Mouse (Mus musculus) hindbrain, embryonic 12.5 days (tissue): Measurements from ENCODE around the gene Gm49320. TPM values are rescaled to one million over a fixed set of nuclear protein-coding genes. Genes with fewer than 3 reads are reported as not detected.

ENCODE experiments used
- ATAC-seq: fragments of 200-750 bp; cut with Nextera tagmentation; 2 replicates; pipeline ENCODE4 v1.8.0; 2017; ENCODE audit warnings: moderate TSS enrichment; ENCODE audit not compliant: low FRiP score
- H3K27ac ChIP-seq: fragments of 300-500 bp; sonication (generic); 2 replicates; pipeline ENCODE4 v1.5.1; 2016; ENCODE audit warnings: mild to moderate bottlenecking
- H3K27me3 ChIP-seq: fragments of 300-500 bp; sonication (generic); 2 replicates; pipeline ENCODE4 v1.6.1; 2016; ENCODE audit warnings: mild to moderate bottlenecking
- H3K36me3 ChIP-seq: fragments of 300-500 bp; sonication (generic); 2 replicates; pipeline ENCODE4 v1.6.1; 2016; ENCODE audit warnings: mild to moderate bottlenecking
- H3K4me1 ChIP-seq: fragments of 300-500 bp; sonication (generic); 2 replicates; pipeline ENCODE4 v1.6.1; 2016
- H3K4me2 ChIP-seq: fragments of 300-500 bp; sonication (generic); replicated peaks from 2 replicates; pipeline ENCODE4 v1.6.1; 2016; ENCODE audit warnings: mild to moderate bottlenecking
- H3K4me3 ChIP-seq: fragments of 300-500 bp; sonication (generic); 2 replicates; pipeline ENCODE4 v1.5.1; 2016; ENCODE audit warnings: mild to moderate bottlenecking
- H3K9ac ChIP-seq: fragments of 300-500 bp; sonication (generic); 2 replicates; pipeline ENCODE4 v1.6.1; 2016; ENCODE audit warnings: mild to moderate bottlenecking, moderate library complexity
- H3K9me3 ChIP-seq: fragments of 300-500 bp; sonication (generic); replicated peaks from 2 replicates; pipeline ENCODE4 v1.6.1; 2016; ENCODE audit warnings: mild to moderate bottlenecking
- WGBS: fragments of 180-500 bp; shearing (Covaris S2); methylation state at CpG from one replicate; pipeline ENCODE4 v1.1.7; 2016; 5-methylcytosine and 5-hydroxymethylcytosine counted together
- polyA plus RNA-seq: library from polyadenylated mRNA; unstranded; fragments of >200 nt; fragmentation: Nextera tagmentation; extraction: Ambion mirVana; gene quantifications from 2 replicates; pipeline ENCODE4 v1.2.1, GENCODE M21; 2016

The Gm49320 gene
- polyA plus RNA-seq, 1 experiment from 2014 or later = 1.4 TPM

DNA sequence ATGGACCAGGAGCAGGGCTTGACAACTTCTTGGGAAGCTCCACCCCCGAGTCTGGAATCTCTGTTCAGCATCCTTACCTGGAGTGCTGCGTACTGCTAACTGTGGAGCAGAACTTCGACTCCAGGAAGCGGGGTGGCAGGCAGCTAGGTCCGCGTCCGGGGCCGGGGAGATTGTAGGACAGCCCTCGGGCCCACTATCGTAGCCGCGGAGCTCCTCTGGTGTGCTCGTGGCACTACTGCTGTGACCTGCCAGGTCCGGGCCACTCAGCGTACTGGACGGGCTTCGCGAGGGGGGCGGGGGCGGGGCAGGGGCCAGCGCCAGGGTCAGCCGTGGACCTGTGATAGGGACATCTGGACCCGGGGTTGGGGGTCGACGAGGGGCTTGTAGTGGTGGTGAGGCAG is 25.9 kb upstream of the Gm49320 start:
- peaks cover 44% of the 10 kb centered on the region for H3K4me1 ChIP-seq

DNA sequence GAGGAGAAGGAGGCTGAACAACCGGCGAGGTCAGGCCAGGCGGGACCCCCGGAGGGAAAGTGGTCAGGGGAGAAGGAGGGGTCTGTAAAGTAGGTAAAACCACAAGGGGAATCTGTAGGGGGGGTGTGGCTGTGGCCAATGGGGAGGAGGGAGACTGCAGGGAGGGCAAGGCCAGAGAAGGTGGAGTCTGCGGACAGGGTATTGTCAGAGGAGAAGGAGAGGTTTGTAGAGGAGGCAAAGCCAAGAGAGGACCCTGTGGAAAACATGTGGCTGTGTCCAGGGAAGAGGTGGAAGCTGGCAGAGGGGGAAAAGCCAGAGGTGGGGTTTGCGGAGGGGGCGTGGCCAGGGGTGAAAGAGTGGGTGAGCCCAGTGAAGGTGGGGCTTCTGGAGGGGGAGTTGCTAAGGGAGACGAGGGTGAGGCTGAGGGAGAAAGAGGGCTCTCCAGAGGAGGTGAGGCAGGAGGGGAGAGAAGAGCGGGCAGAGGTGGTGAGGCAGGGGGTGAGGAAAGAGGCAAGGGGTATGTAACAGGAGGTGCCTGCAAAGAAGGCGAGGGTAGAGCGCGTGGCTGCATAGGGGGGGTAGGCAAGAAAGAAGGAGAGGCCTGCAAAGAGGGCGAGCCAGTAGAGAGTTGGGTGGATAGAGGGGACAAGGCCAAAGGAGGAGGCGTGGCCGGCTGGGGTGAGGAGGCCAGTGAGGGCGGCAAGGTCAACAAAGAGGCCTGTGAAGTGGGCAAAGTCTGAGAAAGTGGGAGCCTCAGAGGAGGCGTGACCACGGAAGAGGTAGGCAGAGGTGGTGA is 25.3 kb upstream of the Gm49320 start:
- Histone ChIP-seq H3K4me1 (peaks cover 43% of the 10 kb centered on the region), H3K4me3 (peak overlapping the region; percentile 44), H3K27ac (peak overlapping the region; percentile 40; the same call in 1 of the 2 replicates), H3K27me3 (peaks cover 10% of the 10 kb centered on the region), H3K4me2 (peak overlapping the region; percentile 89), H3K9ac (peak overlapping the region; percentile 61), H3K9me3 (no peaks in the 10 kb centered on the region), H3K36me3 (peaks cover 35% of the 10 kb centered on the region)
- ATAC-seq = 0 out of 2 replicates have a peak, but pooled peaks have one; percentile 5
- WGBS = 4% methylated on average over 18 of the region's 18 CpGs

More for the DNA sequence above, 25.9 kb upstream of the Gm49320 start:
- Histone ChIP-seq H3K9me3 (no peaks in the 10 kb centered on the region), H3K9ac (peak overlapping the region; percentile 61), H3K4me2 (peak overlapping the region; percentile 89), H3K27ac (0 out of 2 replicates have a peak overlapping the region, but pooled peaks have one; percentile 35), H3K4me3 (peak overlapping the region; percentile 44), H3K27me3 (peaks cover 10% of the 10 kb centered on the region), H3K36me3 (peaks cover 41% of the 10 kb centered on the region)
- WGBS = 1% methylated on average over 25 of the region's 25 CpGs
- ATAC-seq = 0 out of 2 replicates have a peak, but pooled peaks have one; percentile 0

DNA sequence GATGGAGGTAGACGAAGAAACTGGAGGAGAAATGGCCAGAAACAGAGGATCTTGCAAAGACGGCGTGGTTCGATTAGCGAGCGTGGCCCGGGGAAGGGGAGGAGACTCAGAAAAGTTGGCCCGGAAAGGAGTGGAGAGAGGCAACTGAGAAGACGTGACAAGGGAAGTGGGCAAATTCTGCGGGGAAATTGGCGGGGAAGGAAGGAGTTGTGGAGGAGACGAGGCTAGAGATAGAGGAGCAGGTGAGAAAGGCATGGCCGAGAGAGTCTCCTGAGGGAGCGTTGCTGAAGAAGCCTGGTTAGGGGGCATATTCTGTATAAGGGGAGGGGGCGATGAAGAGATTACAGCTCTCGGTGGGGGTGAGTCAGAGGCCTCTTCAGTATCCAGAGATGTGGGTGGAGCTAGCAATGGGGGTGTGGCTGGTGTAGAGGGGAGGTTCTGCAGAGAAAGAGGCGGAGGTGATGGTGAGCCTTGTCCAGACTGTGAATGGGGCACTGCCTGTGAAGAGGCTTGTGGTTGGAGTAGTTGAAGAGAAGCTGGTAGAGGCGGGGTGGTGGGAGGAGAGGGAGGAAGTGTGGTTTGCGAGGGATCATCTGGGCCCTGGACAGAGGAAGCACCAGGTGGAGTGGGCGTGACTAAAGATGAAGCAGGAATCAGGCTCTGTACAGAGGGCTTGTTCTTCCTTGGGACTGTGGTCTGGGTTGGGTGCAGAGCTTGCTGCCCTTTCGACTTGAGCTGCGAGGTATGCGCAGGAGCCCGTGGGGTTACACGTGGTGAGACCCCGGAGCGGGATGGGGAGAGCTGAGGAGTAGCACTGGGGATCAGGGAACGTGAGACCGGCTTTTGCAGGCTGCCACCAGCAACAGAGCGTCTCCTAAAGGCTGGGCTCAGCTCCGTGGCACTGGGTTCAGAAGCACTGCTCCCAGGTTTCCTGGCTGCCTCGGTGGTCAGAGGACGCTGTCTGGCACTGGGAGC is 24.4 kb upstream of the Gm49320 start:
- no peaks in the 10 kb centered on the region for H3K9me3 ChIP-seq
- 12% methylated on average over 33 of the region's 33 CpGs for WGBS
- ATAC-seq = peak; percentile 1; the same call in 1 of the 2 replicates
- 0 out of 2 replicates have a peak overlapping the region, but pooled peaks have one; percentile 40 for H3K27ac ChIP-seq
- peak overlapping the region; percentile 89 for H3K4me2 ChIP-seq
- H3K4me3 ChIP-seq = peak overlapping the region; percentile 44
- H3K9ac ChIP-seq = peak overlapping the region; percentile 61
- H3K4me1 ChIP-seq = peaks cover 43% of the 10 kb centered on the region
- H3K27me3 ChIP-seq = peaks cover 10% of the 10 kb centered on the region
- H3K36me3 ChIP-seq = peaks cover 27% of the 10 kb centered on the region

DNA sequence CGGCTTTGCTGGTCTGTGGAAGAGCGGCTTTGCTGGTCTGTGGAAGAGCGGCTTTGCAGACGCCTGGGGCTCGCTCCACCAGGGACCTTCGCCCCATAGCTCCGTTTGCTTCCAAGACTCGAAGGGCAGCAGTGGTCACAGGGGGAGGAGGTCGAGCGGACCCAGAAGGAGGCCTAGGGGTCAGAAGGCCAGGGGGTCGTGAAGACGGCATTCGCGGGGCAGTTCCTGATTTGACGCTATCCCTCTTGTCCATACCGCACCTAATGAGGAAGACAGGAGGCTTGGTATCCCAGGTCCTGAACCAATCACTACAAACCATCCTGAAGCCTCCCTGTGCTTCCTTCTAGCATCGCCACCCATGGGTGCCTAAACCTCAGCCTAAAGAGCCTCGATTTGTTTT is 22.4 kb upstream of the Gm49320 start:
- peak overlapping the region; percentile 79 for H3K9ac ChIP-seq
- WGBS = 4% methylated on average over 18 of the region's 18 CpGs
- peak overlapping the region; percentile 94 for H3K27ac ChIP-seq
- peaks cover 9% of the 10 kb centered on the region for H3K36me3 ChIP-seq
- H3K27me3 ChIP-seq = peaks cover 10% of the 10 kb centered on the region
- H3K4me2 ChIP-seq = peak overlapping the region; percentile 89
- peaks cover 39% of the 10 kb centered on the region for H3K4me1 ChIP-seq
- ATAC-seq = peak; percentile 3
- H3K9me3 ChIP-seq = no peaks in the 10 kb centered on the region
- H3K4me3 ChIP-seq = peak overlapping the region; percentile 65

DNA sequence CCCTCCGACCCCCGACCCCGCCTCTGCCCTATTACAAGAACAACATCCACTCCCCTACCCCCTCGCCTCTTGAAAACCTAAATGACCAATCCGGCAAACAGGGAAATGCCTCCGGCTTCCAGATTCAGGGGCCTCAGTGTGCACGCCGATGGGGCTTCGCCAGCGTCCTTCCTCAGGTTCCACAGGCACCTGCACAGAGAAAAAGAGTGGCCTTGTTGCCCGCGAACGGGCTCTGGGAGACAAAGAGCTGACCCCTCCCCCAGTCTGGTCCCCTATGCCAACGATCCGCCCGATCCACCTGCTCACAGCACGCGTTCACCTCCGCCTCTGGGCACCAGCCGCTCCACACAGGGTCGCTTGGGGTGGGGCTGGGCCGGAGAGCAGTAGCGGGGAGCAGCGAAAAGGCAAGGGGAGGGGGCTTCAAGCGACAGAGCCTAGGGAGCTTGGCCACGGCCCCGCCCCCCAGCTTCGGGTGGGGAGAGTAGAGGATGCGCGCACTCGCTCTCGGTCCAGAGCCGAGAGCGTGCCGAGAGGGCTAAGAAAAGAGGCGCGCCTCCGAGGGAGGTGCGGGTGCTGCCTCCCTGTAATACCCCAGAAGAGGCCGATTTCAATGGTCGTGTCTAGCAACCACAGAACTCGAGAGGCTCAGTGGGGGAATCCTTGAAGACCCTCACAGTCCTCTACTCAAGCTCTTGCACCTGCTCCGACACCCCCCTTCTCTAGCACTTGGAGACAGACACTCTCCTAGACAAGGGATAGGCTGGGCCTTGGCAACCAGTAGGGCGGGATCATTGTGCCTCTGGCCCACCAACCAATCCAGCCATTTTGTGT is 21.7 kb upstream of the Gm49320 start, which contains the start of gene Prr36:
Gene Prr36, minus strand, starts transcription at position 669 of the 831 bp plus-strand sequence.
- Histone ChIP-seq H3K9ac (peak within 1 kb of the TSS; percentile 79), H3K27me3 (peaks cover 10% of the 10 kb centered on the region), H3K9me3 (no peaks in the 10 kb centered on the region), H3K4me1 (peaks cover 39% of the 10 kb centered on the region), H3K4me2 (peak within 1 kb of the TSS; percentile 89), H3K36me3 (peaks cover 7% of the 10 kb centered on the region; the same call in 1 of the 2 replicates), H3K27ac (peak within 1 kb of the TSS; percentile 94), H3K4me3 (peak within 1 kb of the TSS; percentile 65)
- 1% methylated on average over 44 of the region's 44 CpGs for WGBS
- peak; percentile 93 for ATAC-seq

DNA sequence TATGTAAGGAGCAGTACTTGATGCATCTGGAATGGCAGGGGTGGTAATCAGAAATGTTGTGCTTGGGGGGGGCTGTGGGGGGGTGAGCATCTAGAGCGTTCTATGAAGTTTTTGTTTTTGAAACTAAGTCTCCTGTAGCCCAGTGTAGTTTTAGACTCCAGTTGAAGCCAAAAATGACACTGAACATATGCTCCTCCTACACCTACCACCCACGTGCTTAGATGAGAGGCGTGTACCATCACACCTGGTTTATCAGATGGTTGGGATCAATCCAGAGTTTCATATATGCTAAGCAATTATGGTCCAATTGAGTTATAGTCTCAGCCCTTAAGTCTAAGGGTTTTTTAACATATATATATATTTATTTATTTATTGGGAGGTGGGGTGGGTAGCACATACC is 19.0 kb upstream of the Gm49320 start:
- H3K9me3 ChIP-seq = no peaks in the 10 kb centered on the region
- no peak overlapping the region for H3K27ac ChIP-seq
- H3K27me3 ChIP-seq = peaks cover 4% of the 10 kb centered on the region
- peaks cover 3% of the 10 kb centered on the region; the same call in 1 of the 2 replicates for H3K36me3 ChIP-seq
- peaks cover 18% of the 10 kb centered on the region for H3K4me1 ChIP-seq
- WGBS = 87% methylated on average over 3 of the region's 3 CpGs
- ATAC-seq = no peak
- no peak overlapping the region for H3K4me3 ChIP-seq
- no peak overlapping the region for H3K9ac ChIP-seq
- H3K4me2 ChIP-seq = no peak overlapping the region

DNA sequence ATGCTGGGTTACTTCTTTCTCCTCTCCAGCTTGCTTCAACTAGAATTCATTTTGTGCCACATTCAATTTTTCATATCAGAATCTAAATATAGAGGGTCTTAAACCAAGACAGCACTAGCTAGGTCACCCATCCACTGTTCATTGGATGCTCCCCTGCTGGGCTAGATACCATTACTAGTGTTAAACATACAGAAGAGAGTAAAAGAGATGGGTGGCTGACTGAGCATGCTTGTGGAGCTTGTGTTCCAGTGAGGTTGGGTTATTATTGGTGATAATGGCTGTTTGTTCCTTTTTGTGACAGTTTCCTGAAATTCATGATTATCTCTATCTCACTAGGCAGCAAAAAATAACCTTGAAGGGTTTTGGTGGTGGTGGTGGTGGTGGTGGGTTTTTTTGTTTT is 16.6 kb upstream of the Gm49320 start:
- Histone ChIP-seq H3K4me3 (no peak overlapping the region), H3K27me3 (peaks cover 18% of the 10 kb centered on the region), H3K9me3 (no peaks in the 10 kb centered on the region), H3K4me1 (peaks cover 9% of the 10 kb centered on the region), H3K27ac (no peak overlapping the region), H3K9ac (no peak overlapping the region), H3K4me2 (no peak overlapping the region), H3K36me3 (no peaks in the 10 kb centered on the region)
- no peak for ATAC-seq

DNA sequence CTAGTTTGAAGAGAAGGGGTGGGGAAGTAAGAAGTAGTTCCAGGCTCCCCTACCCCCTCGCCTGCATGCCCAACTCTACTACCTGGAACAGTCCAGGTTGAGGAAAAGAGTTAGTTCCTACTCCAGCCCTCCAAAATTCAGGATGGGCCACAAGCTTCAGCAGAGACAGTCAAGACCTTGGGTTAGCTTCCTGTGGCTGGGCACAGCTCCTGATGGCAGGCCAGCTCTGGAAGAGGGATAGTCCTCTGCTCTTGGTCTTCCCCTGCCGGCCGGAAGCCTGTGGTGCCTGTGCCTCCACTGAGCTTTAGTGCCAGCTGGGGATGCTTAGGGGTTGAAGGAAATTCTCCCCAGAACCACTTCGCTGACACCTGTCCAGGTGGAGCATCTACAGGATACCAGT is 12.3 kb upstream of the Gm49320 start:
- 21% methylated on average over 4 of the region's 4 CpGs for WGBS
- no peaks in the 10 kb centered on the region for H3K9me3 ChIP-seq
- H3K4me1 ChIP-seq = peaks cover 6% of the 10 kb centered on the region
- H3K4me2 ChIP-seq = peak overlapping the region; percentile 42
- ATAC-seq = no peak
- peak overlapping the region; percentile 15; the same call in 1 of the 2 replicates for H3K4me3 ChIP-seq
- no peaks in the 10 kb centered on the region for H3K36me3 ChIP-seq
- no peak overlapping the region for H3K9ac ChIP-seq
- H3K27me3 ChIP-seq = peaks cover 32% of the 10 kb centered on the region
- H3K27ac ChIP-seq = no peak overlapping the region

DNA sequence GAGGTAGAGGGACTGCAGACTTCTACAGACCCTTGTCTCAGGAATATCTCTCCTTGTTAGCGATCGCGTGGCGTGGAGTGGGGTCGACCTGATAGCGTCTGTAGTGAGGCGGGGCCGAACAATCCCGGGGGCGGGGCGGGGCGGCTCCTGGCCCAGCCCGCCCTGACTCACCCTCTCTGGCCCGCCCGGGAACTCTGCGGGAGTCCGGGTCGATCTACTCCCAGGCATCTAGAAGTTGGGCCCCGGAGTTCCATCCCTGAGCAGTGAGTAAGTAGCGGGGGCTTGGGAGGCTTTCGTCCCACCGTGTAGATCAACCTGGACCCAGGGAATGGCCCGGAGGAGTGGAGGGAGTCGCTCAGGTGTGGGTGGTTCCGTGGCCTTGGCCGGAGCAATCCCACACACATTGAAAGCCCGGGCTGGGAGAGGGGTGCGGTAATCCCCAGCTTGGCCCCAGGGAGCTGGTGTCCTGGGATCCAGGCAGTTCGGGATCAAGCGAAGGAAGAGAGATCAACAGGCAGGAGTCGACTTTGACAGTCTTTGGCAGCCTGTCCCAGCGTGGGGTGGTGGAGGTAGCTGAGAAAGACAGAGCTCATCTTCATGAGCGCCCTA is 11.8 kb upstream of the Gm49320 start, which contains the start of gene Lrrc8e:
Gene Lrrc8e, plus strand, starts transcription at position 89 of the 609 bp plus-strand sequence.
- ATAC-seq = no peak
- Histone ChIP-seq H3K27me3 (peaks cover 32% of the 10 kb centered on the region), H3K9me3 (no peaks in the 10 kb centered on the region), H3K27ac (no peak within 1 kb of the TSS), H3K4me3 (peak within 1 kb of the TSS; percentile 15), H3K9ac (no peak within 1 kb of the TSS), H3K36me3 (no peaks in the 10 kb centered on the region), H3K4me2 (peak within 1 kb of the TSS; percentile 42), H3K4me1 (peaks cover 6% of the 10 kb centered on the region)
- WGBS = 4% methylated on average over 32 of the region's 33 CpGs

DNA sequence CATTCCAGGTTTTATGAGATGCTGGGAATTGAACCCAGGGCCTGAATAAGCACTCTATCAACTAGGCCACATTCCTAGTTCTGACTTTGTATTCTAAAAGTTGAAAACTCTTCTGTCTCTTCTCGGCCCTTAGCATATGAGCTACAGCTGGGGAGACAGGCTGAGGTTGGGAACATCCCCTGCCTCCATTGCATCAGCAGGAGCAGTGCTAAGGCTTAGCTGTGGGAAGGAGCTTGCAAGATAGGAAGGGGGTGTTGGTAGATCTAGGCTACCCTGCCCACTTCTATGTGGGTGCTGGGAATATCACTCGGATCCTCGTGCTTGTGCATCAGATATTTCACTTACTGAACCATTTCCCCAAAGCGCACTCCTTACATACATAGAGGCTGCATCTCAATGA is 10.7 kb upstream of the Gm49320 start:
- 88% methylated on average over 4 of the region's 4 CpGs for WGBS
- Histone ChIP-seq H3K36me3 (no peaks in the 10 kb centered on the region), H3K27me3 (peaks cover 32% of the 10 kb centered on the region), H3K4me1 (peaks cover 6% of the 10 kb centered on the region), H3K4me2 (no peak overlapping the region), H3K9ac (no peak overlapping the region), H3K9me3 (no peaks in the 10 kb centered on the region), H3K4me3 (no peak overlapping the region), H3K27ac (no peak overlapping the region)
- no peak for ATAC-seq

DNA sequence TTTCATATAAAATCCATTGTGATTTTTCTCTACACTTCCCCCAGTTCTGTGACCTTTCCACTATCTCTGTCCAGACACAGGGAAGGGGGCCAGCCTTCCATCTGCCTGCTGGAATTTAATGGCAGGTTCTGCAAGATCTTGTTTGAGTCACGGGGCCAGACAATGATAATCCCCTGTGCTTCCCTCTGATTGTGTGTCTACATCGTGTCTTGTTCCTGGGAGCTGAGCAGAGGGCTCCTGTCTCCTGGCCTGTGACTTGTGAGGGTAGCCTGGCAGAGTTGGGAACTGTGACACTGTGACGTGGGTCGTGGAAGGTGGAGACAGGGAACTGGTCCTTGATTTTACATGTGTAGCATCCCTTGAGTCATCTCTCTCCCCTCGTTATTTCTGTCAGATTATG is 8.9 kb upstream of the Gm49320 start:
- WGBS = 77% methylated on average over 5 of the region's 5 CpGs
- Histone ChIP-seq H3K27ac (no peak overlapping the region), H3K4me2 (no peak overlapping the region), H3K4me3 (no peak overlapping the region), H3K27me3 (peaks cover 32% of the 10 kb centered on the region), H3K9ac (no peak overlapping the region), H3K36me3 (no peaks in the 10 kb centered on the region), H3K9me3 (no peaks in the 10 kb centered on the region), H3K4me1 (peaks cover 6% of the 10 kb centered on the region)
- no peak for ATAC-seq
